Mouse (Mus musculus): ENCODE measurements around the gene Gas7. TPM values are rescaled to one million over a fixed set of nuclear protein-coding genes. Genes with fewer than 3 reads are reported as not detected.

Gene Gas7
- polyA plus RNA-seq, 1 experiment from 2014 or later: 19.4 TPM

DNA sequence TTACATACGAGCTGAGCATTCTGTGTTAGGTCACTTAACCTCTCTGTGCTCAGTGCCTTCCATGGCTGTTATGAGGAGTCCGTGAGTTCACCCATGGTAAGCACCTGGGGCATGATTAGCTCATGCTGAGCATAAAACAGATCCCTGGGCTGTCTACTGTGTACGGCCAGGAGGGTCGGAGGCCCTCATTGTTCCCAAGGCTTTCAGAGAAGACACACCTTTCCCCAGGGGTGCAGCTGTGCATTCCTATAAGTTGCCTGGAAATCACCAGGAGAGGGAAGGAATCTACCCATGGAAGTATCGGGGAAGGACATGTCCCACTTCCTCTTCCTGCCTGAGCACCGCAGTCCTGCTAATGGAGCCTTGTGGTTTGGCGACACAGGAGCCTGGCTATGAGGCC, 201.1 kb downstream of the Gas7 start:
- Histone ChIP-seq H3K4me3 (ENCODE audit: low read depth, low read length) (no peak overlapping the region), H3K27ac (replicated peaks; ENCODE audit: low read depth, low read length) (no peak overlapping the region), H3K9me3 (ENCODE audit: control insufficient read depth, low read length) (no peaks in the 10 kb centered on the region), H3K4me1 (ENCODE audit: control insufficient read depth, insufficient read depth, low read length) (peaks cover 5% of the 10 kb centered on the region), H3K36me3 (ENCODE audit: control insufficient read depth, insufficient read depth, low read length) (no peaks in the 10 kb centered on the region), H3K9ac (ENCODE audit: low read depth, low read length) (no peak overlapping the region), H3K4me2 (ENCODE audit: low read depth, low read length) (no peak overlapping the region), H3K27me3 (replicated peaks; ENCODE audit: control insufficient read depth, insufficient read depth, low read length) (no peaks in the 10 kb centered on the region)
- WGBS: 70% methylated on average over 7 of the region's 7 CpGs
- DNase-seq (ENCODE audit: low spot score) (no peak), ATAC-seq (ENCODE audit: low read depth) (no peak)

DNA sequence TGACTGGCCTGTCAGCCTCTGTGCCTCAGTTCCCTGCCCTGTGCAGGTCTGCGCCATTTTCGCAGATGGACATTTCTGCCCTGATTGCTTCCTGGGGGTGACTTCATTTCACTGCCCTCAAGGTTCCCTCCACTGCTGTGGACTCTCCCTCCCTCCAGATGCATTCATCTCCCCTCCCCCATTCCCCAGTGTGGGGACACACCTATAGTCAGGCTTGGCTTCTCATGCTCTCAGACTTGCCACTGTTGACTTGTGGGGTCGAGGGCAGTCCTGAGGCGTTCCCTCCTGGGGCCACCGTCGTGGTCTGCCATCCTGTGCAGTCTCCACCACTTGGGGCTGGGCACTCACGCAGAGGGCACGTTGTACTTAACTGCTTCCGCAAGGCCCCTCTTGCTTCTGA, 201.6 kb downstream of the Gas7 start:
- H3K9ac ChIP-seq (ENCODE audit: low read depth, low read length): no peak overlapping the region

DNA sequence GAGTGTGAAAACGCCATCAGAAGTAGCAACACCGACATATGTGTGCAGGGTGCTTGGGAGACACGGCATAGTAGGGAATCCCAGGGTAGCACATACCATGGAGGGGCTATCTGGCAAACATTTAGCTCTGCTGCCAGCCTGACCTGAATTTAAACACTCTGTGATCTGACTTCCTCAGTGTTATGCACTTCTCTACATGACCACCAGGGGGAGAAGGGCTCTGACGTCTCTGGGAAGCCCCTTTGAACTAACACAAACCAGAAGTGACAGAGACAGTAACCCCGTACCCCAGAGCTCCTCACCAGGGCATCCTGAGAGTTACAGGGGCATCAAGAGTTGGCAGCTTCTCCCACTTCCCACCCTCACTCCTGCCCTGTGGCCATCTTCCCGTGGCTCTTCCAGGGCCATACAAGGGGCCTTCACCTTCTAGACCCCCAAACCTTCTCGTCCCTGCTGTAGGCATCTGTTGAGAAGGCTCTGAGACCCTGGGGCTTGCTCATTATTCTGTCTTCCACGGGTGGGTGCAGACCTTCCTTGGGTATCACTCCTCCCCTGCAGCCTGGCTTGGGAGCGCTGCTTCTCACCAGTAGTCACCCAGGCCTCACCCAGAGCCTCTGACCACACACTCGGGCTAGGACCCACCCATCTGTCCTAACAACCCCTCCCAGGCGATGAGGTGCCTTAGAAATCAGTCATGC, 202.6 kb downstream of the Gas7 start:
- Histone ChIP-seq H3K4me3 (ENCODE audit: low read depth, low read length) (no peak overlapping the region), H3K4me1 (ENCODE audit: control insufficient read depth, insufficient read depth, low read length) (peaks cover under 1% of the 10 kb centered on the region), H3K36me3 (ENCODE audit: control insufficient read depth, insufficient read depth, low read length) (no peaks in the 10 kb centered on the region), H3K9ac (ENCODE audit: low read depth, low read length) (no peak overlapping the region), H3K4me2 (ENCODE audit: low read depth, low read length) (no peak overlapping the region), H3K27me3 (replicated peaks; ENCODE audit: control insufficient read depth, insufficient read depth, low read length) (no peaks in the 10 kb centered on the region), H3K27ac (replicated peaks; ENCODE audit: low read depth, low read length) (no peak overlapping the region), H3K9me3 (ENCODE audit: control insufficient read depth, low read length) (no peaks in the 10 kb centered on the region)
- no peak for ATAC-seq (ENCODE audit: low read depth)
- WGBS: 48% methylated on average over 11 of the region's 11 CpGs
- DNase-seq (ENCODE audit: low spot score): no peak

More for the DNA sequence above, 201.6 kb downstream of the Gas7 start:
- DNase-seq (ENCODE audit: low spot score): no peak
- no peak for ATAC-seq (ENCODE audit: low read depth)
- Histone ChIP-seq H3K4me1 (ENCODE audit: control insufficient read depth, insufficient read depth, low read length) (peaks cover 5% of the 10 kb centered on the region), H3K9me3 (ENCODE audit: control insufficient read depth, low read length) (no peaks in the 10 kb centered on the region), H3K4me3 (ENCODE audit: low read depth, low read length) (no peak overlapping the region), H3K36me3 (ENCODE audit: control insufficient read depth, insufficient read depth, low read length) (no peaks in the 10 kb centered on the region), H3K4me2 (ENCODE audit: low read depth, low read length) (no peak overlapping the region), H3K27me3 (replicated peaks; ENCODE audit: control insufficient read depth, insufficient read depth, low read length) (no peaks in the 10 kb centered on the region), H3K27ac (replicated peaks; ENCODE audit: low read depth, low read length) (no peak overlapping the region)
- WGBS: 80% methylated on average over 9 of the region's 9 CpGs

DNA sequence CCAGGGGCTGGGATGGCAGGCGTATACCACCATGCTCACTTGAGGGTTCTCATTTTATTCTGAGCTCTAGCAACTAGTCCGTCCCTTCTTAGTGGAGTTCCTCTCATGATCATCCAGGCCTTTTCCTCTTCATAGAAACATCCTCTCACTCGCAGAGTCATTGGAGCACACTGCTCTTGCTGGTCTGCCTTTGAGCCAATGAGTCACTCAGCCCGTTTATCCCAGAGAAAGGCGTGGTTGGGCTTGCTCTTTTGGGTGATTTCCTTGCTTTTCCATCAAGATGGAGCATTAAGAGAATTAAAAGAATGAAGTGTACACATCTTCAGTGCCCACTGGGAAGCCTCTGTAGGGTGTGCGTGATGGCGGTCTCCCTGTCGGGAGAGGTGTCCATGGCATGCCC, 206.2 kb downstream of the Gas7 start:
- ATAC-seq (ENCODE audit: low read depth): no peak
- Histone ChIP-seq H3K9ac (ENCODE audit: low read depth, low read length) (no peak overlapping the region), H3K9me3 (ENCODE audit: control insufficient read depth, low read length) (no peaks in the 10 kb centered on the region), H3K4me2 (ENCODE audit: low read depth, low read length) (no peak overlapping the region), H3K27ac (replicated peaks; ENCODE audit: low read depth, low read length) (no peak overlapping the region), H3K4me3 (ENCODE audit: low read depth, low read length) (no peak overlapping the region), H3K27me3 (replicated peaks; ENCODE audit: control insufficient read depth, insufficient read depth, low read length) (no peaks in the 10 kb centered on the region), H3K36me3 (ENCODE audit: control insufficient read depth, insufficient read depth, low read length) (no peaks in the 10 kb centered on the region), H3K4me1 (ENCODE audit: control insufficient read depth, insufficient read depth, low read length) (no peaks in the 10 kb centered on the region)
- no peak for DNase-seq (ENCODE audit: low spot score)
- 89% methylated on average over 8 of the region's 8 CpGs for WGBS

DNA sequence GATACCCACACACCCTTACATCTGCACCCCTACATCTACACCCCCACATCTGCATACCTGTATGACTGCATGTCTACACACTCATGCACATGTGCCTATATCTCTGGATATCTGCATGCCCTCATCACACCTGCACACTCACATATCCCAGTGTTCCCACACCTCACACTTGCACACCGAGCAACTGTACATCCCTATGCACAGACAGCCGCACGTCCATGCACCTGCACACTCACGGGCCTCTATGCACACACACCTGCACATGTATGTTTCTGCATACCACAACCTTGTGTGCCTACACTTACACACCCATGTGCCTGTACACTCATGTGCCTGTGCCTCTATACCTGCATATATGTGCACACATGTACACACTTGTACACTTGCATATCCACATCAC, 208.2 kb downstream of the Gas7 start:
- Histone ChIP-seq H3K9ac (ENCODE audit: low read depth, low read length) (no peak overlapping the region), H3K27me3 (replicated peaks; ENCODE audit: control insufficient read depth, insufficient read depth, low read length) (no peaks in the 10 kb centered on the region), H3K4me3 (ENCODE audit: low read depth, low read length) (no peak overlapping the region), H3K27ac (replicated peaks; ENCODE audit: low read depth, low read length) (no peak overlapping the region), H3K4me2 (ENCODE audit: low read depth, low read length) (no peak overlapping the region), H3K36me3 (ENCODE audit: control insufficient read depth, insufficient read depth, low read length) (no peaks in the 10 kb centered on the region), H3K9me3 (ENCODE audit: control insufficient read depth, low read length) (no peaks in the 10 kb centered on the region), H3K4me1 (ENCODE audit: control insufficient read depth, insufficient read depth, low read length) (peaks cover 8% of the 10 kb centered on the region)
- 91% methylated on average over 4 of the region's 4 CpGs for WGBS
- DNase-seq (ENCODE audit: low spot score) (no peak), ATAC-seq (ENCODE audit: low read depth) (no peak)

DNA sequence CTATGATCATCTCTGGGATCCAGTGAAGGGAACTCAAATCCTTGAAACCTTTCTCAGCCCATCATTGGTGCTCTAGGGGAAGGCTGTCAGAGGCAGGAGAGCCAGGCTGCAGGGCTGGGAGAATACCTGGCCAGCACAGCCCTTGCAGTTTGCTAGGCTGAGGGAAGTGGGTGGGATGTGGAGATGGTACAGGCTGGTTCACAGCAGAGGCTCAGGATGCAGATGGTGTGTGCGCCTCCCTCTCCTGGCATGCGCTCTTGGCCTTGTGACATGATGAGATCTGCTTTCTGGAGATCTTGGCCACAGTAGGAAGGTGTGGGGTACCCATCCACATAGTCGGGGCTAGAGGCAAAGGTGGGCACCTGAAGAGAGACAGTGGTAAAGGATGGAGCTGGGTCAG, 209.0 kb downstream of the Gas7 start:
- 93% methylated on average over 3 of the region's 3 CpGs for WGBS

DNA sequence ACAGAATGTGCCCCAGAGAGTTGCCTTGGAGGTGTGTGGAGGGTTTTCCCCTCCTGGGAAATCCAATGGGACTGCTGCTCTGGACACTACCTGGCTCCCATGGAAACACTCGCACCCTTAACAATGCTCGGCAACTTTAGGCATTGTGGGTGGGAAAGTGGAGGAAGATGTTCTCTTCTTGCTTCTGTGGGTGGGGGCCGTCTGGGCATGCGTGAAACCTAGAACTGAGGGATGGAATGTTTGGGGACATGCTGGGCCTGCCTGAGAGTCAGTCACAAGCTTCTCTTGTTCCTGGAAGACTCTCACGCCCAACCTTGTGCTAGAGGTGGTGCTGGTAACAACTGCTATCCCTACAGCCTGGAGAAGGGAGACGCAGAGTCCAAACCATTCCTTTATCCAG, 209.7 kb downstream of the Gas7 start:
- Histone ChIP-seq H3K4me1 (ENCODE audit: control insufficient read depth, insufficient read depth, low read length) (peaks cover 8% of the 10 kb centered on the region), H3K4me2 (ENCODE audit: low read depth, low read length) (no peak overlapping the region), H3K27ac (replicated peaks; ENCODE audit: low read depth, low read length) (no peak overlapping the region), H3K36me3 (ENCODE audit: control insufficient read depth, insufficient read depth, low read length) (no peaks in the 10 kb centered on the region), H3K9ac (ENCODE audit: low read depth, low read length) (no peak overlapping the region), H3K27me3 (replicated peaks; ENCODE audit: control insufficient read depth, insufficient read depth, low read length) (no peaks in the 10 kb centered on the region), H3K4me3 (ENCODE audit: low read depth, low read length) (no peak overlapping the region), H3K9me3 (ENCODE audit: control insufficient read depth, low read length) (no peaks in the 10 kb centered on the region)
- 82% methylated on average over 6 of the region's 6 CpGs for WGBS
- DNase-seq (ENCODE audit: low spot score) (no peak), ATAC-seq (ENCODE audit: low read depth) (no peak)

More for the DNA sequence above, 209.0 kb downstream of the Gas7 start:
- no peak for DNase-seq (ENCODE audit: low spot score)
- H3K9me3 ChIP-seq (ENCODE audit: control insufficient read depth, low read length): no peaks in the 10 kb centered on the region
- H3K27ac ChIP-seq (replicated peaks; ENCODE audit: low read depth, low read length): no peak overlapping the region
- H3K9ac ChIP-seq (ENCODE audit: low read depth, low read length): no peak overlapping the region
- H3K27me3 ChIP-seq (replicated peaks; ENCODE audit: control insufficient read depth, insufficient read depth, low read length): no peaks in the 10 kb centered on the region
- no peak overlapping the region for H3K4me3 ChIP-seq (ENCODE audit: low read depth, low read length)
- no peaks in the 10 kb centered on the region for H3K36me3 ChIP-seq (ENCODE audit: control insufficient read depth, insufficient read depth, low read length)
- no peak for ATAC-seq (ENCODE audit: low read depth)
- peaks cover 8% of the 10 kb centered on the region for H3K4me1 ChIP-seq (ENCODE audit: control insufficient read depth, insufficient read depth, low read length)
- H3K4me2 ChIP-seq (ENCODE audit: low read depth, low read length): no peak overlapping the region

DNA sequence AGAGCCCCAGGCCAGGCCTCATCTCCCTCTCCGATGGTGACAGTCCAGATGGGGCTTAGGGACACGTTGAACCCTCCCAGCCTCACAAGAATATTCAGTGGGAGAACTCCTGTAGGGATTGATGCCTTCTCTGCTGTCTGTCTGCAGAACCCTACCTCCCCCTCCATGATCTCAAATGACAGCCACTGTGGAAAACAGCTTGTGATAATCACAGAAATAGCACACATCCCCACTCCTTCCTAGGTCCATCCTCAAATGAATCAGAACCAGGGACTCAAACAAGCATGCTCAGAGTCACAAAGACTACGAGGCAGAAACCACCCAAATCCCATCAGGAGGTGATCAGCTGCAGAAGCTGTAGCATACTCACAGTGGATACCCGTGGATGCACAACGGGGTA, 210.9 kb downstream of the Gas7 start:
- 80% methylated on average over 5 of the region's 5 CpGs for WGBS
- H3K36me3 ChIP-seq (ENCODE audit: control insufficient read depth, insufficient read depth, low read length): no peaks in the 10 kb centered on the region
- DNase-seq (ENCODE audit: low spot score) (no peak), ATAC-seq (ENCODE audit: low read depth) (no peak)
- H3K9ac ChIP-seq (ENCODE audit: low read depth, low read length): no peak overlapping the region
- peaks cover 8% of the 10 kb centered on the region for H3K4me1 ChIP-seq (ENCODE audit: control insufficient read depth, insufficient read depth, low read length)
- no peak overlapping the region for H3K27ac ChIP-seq (replicated peaks; ENCODE audit: low read depth, low read length)
- H3K4me3 ChIP-seq (ENCODE audit: low read depth, low read length): no peak overlapping the region
- H3K4me2 ChIP-seq (ENCODE audit: low read depth, low read length): no peak overlapping the region
- H3K9me3 ChIP-seq (ENCODE audit: control insufficient read depth, low read length): no peaks in the 10 kb centered on the region
- H3K27me3 ChIP-seq (replicated peaks; ENCODE audit: control insufficient read depth, insufficient read depth, low read length): no peaks in the 10 kb centered on the region

All from embryonic facial prominence, embryonic 14.5 days (tissue).